Mouse (Mus musculus) right cerebral cortex, postnatal 36 days (tissue): ENCODE measurements around the gene Fosl1.
"Not testable (repeated sequence)": the region's sequence is repeated elsewhere in the genome, so short reads cannot be mapped to it uniquely, and the experiment has no call there.

Experiments used
- DNase-seq, 2 experiments: peaks; one replicate each; pipeline ENCODE4 v3.0.0; 2022; ENCODE audit warnings: low spot score in 2 of 2, mixed read lengths in 1 of 2

Fosl1 gene

DNA sequence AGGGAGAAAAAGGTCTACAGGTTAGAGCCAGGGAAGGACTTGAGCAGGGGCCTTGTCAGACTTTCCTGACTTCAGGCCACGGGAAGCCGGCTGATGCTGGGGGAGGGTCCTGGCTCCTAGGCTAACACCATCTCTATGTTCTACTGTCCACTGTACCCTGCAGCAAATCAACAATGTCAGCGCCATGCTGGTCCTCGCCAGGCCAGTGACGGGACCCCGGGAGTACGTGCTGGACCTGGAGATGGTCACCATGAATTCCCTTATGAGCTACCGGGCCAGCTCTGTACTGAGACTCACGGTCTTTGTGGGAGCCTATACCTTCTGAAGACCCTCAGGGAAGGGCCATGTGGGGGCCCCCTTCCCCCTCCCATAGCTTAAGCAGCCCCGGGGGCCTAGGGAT lies 34.1 kb downstream of the Fosl1 start:
- no peak for DNase-seq

GRCm38 (mm10) chr19:5483386-5484359 lies 36.3 kb downstream of the Fosl1 start:
- DNase-seq = no peak

DNA sequence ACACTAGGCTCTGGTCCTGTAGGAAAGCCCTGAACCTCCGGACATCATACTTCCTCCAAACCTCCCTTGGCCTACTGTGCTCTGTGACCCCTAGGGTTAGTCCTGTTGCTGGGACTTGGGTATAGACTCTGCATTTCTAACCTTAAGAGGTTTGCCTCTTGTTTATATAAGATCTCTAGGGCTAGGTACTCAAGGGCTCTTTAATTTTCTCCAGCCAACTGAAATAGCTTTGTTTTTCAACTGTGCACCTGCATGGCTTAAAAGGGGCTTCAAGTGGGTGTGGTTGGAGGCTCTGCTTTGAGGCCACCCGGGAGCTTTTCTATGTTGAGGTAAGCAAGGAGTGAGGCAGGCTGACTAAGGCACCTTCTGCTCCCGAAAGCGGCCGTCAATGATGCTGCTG lies 37.1 kb downstream of the Fosl1 start:
- DNase-seq = no peak

GRCm38 (mm10) chr19:5485371-5485770 lies 38.0 kb downstream of the Fosl1 start:
- DNase-seq = no peak

- no peak for DNase-seq
Observed at GRCm38 (mm10) chr19:5485821-5486220, 38.5 kb downstream of the Fosl1 start.

DNA sequence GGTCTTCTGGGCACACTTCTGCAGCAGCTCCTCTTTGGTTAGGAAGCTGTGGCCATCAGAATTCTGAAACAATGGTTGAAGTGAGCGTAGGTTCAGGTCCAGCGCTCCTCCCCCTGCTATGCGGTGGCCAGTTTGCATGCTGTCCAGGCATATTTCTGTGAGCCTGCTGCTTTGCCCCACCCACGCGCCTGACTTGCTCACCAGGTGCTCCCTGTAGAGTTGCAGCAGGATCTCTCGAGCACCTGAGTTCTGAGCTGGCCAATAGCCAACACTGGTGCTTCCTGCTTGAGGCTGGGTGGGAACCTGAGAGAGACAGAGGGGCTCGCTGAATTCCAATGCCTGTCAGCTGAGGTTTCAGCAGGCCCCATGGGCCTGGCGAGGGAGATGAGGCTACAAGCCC lies 38.9 kb downstream of the Fosl1 start:
- no peak for DNase-seq

- DNase-seq = no peak
Observed at GRCm38 (mm10) chr19:5486771-5487170, 39.4 kb downstream of the Fosl1 start.

- DNase-seq = peak; percentile 90 to 91
Observed at GRCm38 (mm10) chr19:5487768-5488550, 40.6 kb downstream of the Fosl1 start, which contains the start of gene Mus81. Gene Mus81 (minus strand): TSS chr19:5488402.

GRCm38 (mm10) chr19:5488878-5489571 lies 41.7 kb downstream of the Fosl1 start:
- peak; percentile 97 for DNase-seq

GRCm38 (mm10) chr19:5489721-5490120 lies 42.4 kb downstream of the Fosl1 start:
- not testable (repeated sequence) for DNase-seq

- DNase-seq = peak; percentile 95 to 96
Observed at GRCm38 (mm10) chr19:5490313-5490897, 43.1 kb downstream of the Fosl1 start, which contains the start of gene Cfl1. Gene Cfl1 (plus strand): TSS chr19:5490455.

DNA sequence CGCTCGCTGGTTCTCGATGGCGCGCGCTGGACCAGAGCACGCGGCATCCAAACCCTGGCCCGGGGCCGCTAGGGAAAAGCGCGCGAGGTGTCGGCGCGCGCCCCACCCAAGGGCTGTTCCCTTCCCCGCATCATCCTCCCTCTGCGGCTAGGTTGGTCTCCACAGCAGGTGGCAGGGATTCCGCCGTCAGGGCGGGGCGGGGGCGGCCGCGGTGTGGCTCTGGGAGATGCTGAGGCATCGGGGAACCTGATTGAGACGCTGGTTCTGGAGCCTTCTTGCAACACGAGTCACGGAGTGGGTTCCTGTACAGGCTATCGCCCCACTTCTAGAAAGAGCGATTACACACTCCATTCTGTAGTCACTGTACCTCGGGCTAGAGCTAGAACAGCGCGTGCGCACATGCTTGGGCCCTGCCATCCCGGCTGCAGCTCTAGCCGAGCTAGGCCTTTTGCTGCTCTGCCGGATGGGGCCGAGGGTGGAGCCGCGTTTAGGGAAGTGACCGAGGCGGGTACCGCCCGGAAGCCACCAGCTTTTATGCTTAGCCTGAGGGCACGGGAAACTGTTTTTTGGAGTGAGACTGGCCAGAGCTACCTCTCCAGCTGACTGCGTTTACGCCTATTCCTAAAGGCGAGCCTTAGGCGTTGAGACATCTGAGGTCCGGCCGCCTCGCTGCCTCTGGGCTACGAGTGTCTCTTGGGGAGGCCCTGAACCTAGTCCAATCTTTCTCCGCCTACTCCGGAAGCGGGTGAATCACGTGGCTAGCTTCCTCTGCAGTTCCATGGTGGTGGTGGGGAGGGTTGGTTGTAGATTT lies 43.8 kb downstream of the Fosl1 start:
- DNase-seq = peak; percentile 73 to 82

GRCm38 (mm10) chr19:5492641-5493040 lies 45.3 kb downstream of the Fosl1 start:
- DNase-seq = no peak

- DNase-seq = not testable (repeated sequence)
Observed at GRCm38 (mm10) chr19:5493301-5493721, 46.0 kb downstream of the Fosl1 start.

DNA sequence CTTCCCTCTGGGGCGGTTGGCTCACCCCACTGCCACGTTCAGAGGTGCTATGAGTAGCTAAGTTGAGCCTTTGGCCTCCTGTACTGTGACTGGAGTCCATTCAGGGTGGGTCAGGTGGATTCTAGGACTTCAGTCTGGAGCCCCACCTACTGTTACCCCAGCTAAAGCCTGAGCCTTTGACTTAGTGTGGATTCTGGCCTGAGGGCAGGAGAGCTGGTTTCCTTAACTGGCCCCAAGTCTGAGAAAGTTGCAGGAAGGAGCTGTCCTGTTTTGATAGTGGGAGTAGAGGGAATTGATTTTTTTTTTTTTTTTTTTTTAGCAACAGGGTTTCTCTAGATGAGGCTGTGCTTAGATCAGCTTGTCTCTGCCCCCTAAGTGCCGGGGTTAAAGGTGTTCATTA lies 47.0 kb downstream of the Fosl1 start:
- no peak for DNase-seq

GRCm38 (mm10) chr19:5495353-5496051 lies 48.2 kb downstream of the Fosl1 start:
- DNase-seq = no peak

DNA sequence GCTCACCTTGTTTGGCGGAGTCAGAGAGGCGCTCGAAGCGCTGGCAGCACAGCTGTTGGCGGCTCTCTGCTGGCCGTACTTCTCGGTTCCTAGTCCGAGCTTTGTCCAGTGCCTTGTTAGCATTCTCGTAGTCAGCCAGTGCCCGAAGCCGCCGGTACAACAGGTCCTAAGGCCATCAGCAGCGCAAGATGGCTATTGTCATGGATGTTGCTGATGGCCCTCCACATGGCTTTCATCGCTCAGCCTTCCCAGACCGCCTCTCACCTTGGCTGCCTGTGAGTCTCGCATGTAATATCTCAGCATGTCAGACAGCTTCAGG lies 48.7 kb downstream of the Fosl1 start:
- no peak for DNase-seq

DNA sequence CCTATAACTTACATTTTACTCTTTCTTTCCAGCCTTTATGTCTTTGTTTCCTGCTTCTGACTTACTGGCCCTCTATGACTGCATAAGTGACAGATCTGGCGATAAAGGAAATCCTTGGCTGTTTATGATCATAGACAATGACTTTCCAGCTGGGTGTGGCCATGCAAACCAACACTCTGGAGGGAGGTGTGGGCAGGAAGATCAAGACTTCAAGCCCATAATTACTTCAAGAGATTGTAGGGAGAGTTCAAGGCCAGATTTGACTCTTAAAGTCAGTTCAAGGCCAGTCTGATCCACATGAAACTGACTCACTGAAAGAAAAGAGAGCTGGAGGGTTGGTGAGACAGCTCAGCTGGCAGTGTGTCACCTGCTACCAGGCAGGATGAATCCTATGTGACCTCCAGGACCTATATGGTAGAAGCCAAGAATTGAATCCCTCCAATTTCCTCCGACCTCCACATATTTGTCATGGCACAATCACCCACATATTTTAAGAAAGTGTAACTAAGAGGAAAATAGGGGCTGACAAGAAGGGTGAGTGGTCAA lies 53.1 kb downstream of the Fosl1 start:
- no peak for DNase-seq

DNA sequence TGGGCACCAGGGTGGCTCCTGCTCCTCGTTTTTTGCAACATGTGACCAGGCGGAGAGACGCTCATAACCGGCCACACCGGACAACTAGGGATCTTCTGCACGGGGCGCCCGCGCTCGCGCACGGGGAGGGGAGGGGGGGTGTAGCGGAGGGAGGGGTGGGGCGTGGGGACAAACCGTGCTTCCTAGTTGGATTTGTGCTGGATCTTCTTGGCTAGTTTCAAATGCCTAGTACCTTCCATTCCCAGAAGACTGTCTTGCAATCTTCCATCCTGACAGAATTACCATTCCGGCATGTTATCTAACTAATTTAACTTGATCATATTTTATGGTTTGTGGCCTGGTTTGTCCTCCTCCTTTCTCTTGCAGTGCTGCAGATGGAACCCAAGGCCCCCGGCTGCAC lies 56.3 kb downstream of the Fosl1 start, which contains the start of gene 1700020D05Rik:
1700020D05Rik (minus strand) TSS at position 101 of the 400 bp plus-strand sequence.
- DNase-seq = no peak
